Mouse (Mus musculus) hindbrain, embryonic 10.5 days (tissue): ENCODE results near the gene Gm2016. TPM values are rescaled to one million over a fixed set of nuclear protein-coding genes. Genes with fewer than 3 reads are reported as not detected.
"Not testable (repeated sequence)": the region's sequence is repeated elsewhere in the genome, so short reads cannot be mapped to it uniquely, and the experiment has no call there.

Experiments
- DNase-seq: peaks from one replicate; pipeline ENCODE4 v3.0.0-alpha.2; 2017; ENCODE audit warnings: low spot score
- H3K27ac ChIP-seq: fragments of 300-500 bp; sonication (generic); 2 replicates; pipeline ENCODE4 v1.5.1; 2016; ENCODE audit warnings: mild to moderate bottlenecking, moderate library complexity
- H3K27me3 ChIP-seq: fragments of 300-500 bp; sonication (generic); 2 replicates; pipeline ENCODE4 v1.6.1; 2016; ENCODE audit warnings: mild to moderate bottlenecking; ENCODE audit not compliant: poor library complexity, insufficient read depth, severe bottlenecking
- H3K36me3 ChIP-seq: fragments of 300-500 bp; sonication (generic); 2 replicates; pipeline ENCODE4 v1.6.1; 2016; ENCODE audit warnings: mild to moderate bottlenecking, moderate library complexity
- H3K4me1 ChIP-seq: fragments of 300-500 bp; sonication (generic); replicated peaks from 2 replicates; pipeline ENCODE4 v1.6.1; 2016; ENCODE audit warnings: mild to moderate bottlenecking
- H3K4me3 ChIP-seq: fragments of 300-500 bp; sonication (generic); 2 replicates; pipeline ENCODE4 v1.5.1; 2016; ENCODE audit warnings: mild to moderate bottlenecking, moderate library complexity
- H3K9me3 ChIP-seq: fragments of 300-500 bp; sonication (generic); 2 replicates; pipeline ENCODE4 v1.6.1; 2016; ENCODE audit warnings: mild to moderate bottlenecking, moderate library complexity
- WGBS: fragments of 180-500 bp; shearing (Covaris S2); methylation state at CpG from one replicate; pipeline ENCODE4 v1.1.7; 2016; 5-methylcytosine and 5-hydroxymethylcytosine counted together
- polyA plus RNA-seq: library from polyadenylated mRNA; unstranded; fragments of >200 nt; fragmentation: Nextera tagmentation; extraction: Ambion mirVana; gene quantifications from 2 replicates; pipeline ENCODE4 v1.2.1, GENCODE M21; 2016

The Gm2016 gene
- not detected in 2 replicates for polyA plus RNA-seq

DNA sequence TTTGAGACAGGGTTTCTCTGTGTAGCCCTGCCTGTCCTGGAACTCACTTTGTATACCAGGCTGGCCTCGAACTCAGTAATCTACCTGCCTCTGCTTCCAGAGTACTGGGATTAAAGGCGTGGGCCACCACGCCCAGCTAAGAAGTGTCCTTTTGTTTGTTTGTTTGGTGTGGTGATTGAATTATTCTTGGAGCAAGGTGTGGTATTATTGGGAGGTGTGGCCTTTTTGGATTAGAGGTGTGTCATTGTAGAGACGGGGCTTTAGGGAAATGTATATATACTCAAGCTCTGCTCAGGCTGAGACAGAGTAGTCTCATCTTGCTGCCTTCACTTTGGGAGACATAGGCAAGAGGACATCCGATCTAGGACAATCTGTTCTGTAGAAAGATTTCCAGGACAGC lies at the start of gene Gm2016:
TSS of gene Gm2016 (plus strand) at position 301 of the 400 bp plus-strand sequence.
- not testable (repeated sequence) for H3K4me3 ChIP-seq, H3K27ac ChIP-seq, DNase-seq, H3K9me3 ChIP-seq, H3K4me1 ChIP-seq, H3K36me3 ChIP-seq, H3K27me3 ChIP-seq
- WGBS: 86% methylated on average over 5 of the region's 5 CpGs

GRCm38 (mm10) chr12:87842239-87842638 lies 31.6 kb upstream of the Gm2016 start, which contains the start of gene Gm2001:
TSS of gene Gm2001 (minus strand) at chr12:87842339.
- not testable (repeated sequence) for H3K27ac ChIP-seq, DNase-seq, H3K4me1 ChIP-seq, H3K36me3 ChIP-seq, H3K9me3 ChIP-seq, H3K27me3 ChIP-seq, H3K4me3 ChIP-seq
- 92% methylated on average over 2 of the region's 2 CpGs for WGBS

GRCm38 (mm10) chr12:87850657-87851056 lies 23.2 kb upstream of the Gm2016 start:
- DNase-seq, H3K4me1 ChIP-seq, H3K36me3 ChIP-seq, H3K27ac ChIP-seq, H3K4me3 ChIP-seq, H3K27me3 ChIP-seq, H3K9me3 ChIP-seq: not testable (repeated sequence)
- WGBS: no CpG with 5 or more reads among the region's 2 CpGs

GRCm38 (mm10) chr12:87856067-87856466 lies 17.8 kb upstream of the Gm2016 start:
- H3K4me3 ChIP-seq, H3K36me3 ChIP-seq, H3K27ac ChIP-seq, H3K9me3 ChIP-seq, H3K4me1 ChIP-seq, DNase-seq, H3K27me3 ChIP-seq: not testable (repeated sequence)
- 85% methylated on average over 1 of the region's 1 CpGs for WGBS

GRCm38 (mm10) chr12:87861740-87862692 lies 11.9 kb upstream of the Gm2016 start:
- not testable (repeated sequence) for H3K27me3 ChIP-seq, H3K4me3 ChIP-seq, H3K27ac ChIP-seq, H3K4me1 ChIP-seq, H3K36me3 ChIP-seq
- WGBS: 86% methylated on average over 23 of the region's 23 CpGs
- peak; percentile 2 for DNase-seq
- H3K9me3 ChIP-seq: peaks cover 15% of the 10 kb centered on the region

- not testable (repeated sequence) for H3K4me3 ChIP-seq, H3K4me1 ChIP-seq, H3K27ac ChIP-seq, DNase-seq, H3K36me3 ChIP-seq, H3K27me3 ChIP-seq
- 93% methylated on average over 10 of the region's 11 CpGs for WGBS
- H3K9me3 ChIP-seq: peaks cover 15% of the 10 kb centered on the region
Measured at GRCm38 (mm10) chr12:87863638-87864037, 10.2 kb upstream of the Gm2016 start.

DNA sequence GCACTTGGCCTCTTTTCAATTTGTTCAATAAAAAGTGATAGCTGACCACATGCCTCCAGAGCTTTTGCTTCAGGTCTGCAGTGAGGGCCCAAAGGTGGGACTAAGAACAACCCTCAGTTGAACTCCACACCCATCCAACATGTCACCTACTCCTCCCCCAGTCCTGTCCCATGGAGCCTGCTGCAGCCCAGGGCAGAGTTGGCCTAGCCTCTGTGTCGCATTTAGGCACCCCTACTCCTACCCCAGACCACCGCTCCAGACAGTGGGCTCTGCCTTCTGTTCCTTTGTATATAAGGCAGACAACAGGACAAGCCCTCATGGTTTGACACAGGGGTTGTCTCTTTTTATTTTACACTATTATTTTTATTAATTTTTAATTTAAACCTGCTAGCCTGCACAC lies 9.8 kb upstream of the Gm2016 start:
- not testable (repeated sequence) for H3K27me3 ChIP-seq, DNase-seq
- 78% methylated on average over 2 of the region's 2 CpGs for WGBS

DNA sequence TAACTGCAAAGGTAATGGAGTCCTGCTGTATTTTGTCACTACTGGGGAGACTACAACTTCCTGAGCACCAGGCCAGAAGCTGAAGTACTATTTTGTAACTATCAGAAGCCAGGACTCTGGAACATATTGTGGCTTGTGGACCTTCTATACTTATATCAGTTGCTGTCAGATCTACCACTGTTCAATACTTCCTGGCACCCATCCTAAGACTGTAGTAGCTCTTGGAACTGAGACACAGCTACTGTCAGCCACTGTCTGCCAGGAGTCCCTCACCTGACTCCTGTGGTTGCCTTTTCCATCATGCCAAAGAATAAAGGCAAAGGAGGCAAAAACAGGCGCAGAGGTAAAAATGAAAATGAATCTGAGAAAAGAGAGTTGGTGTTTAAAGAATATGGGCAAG lies 21.2 kb downstream of the Gm2016 start, which contains the start of gene Gm2022:
TSS of gene Gm2022 (plus strand) at position 301 of the 400 bp plus-strand sequence.
- not testable (repeated sequence) for H3K27ac ChIP-seq, DNase-seq, H3K4me3 ChIP-seq, H3K27me3 ChIP-seq, H3K9me3 ChIP-seq, H3K36me3 ChIP-seq, H3K4me1 ChIP-seq
- 95% methylated on average over 1 of the region's 1 CpGs for WGBS

More for the DNA sequence above, 9.8 kb upstream of the Gm2016 start:
- H3K4me3 ChIP-seq, H3K27ac ChIP-seq, H3K36me3 ChIP-seq, H3K4me1 ChIP-seq: not testable (repeated sequence)
- H3K9me3 ChIP-seq: peaks cover 15% of the 10 kb centered on the region

GRCm38 (mm10) chr12:87919721-87920120 lies 45.8 kb downstream of the Gm2016 start, which contains the start of gene Gm2035:
TSS of gene Gm2035 (minus strand) at chr12:87919857.
- not testable (repeated sequence) for H3K36me3 ChIP-seq, H3K27ac ChIP-seq, H3K4me3 ChIP-seq, H3K27me3 ChIP-seq, H3K4me1 ChIP-seq, DNase-seq, H3K9me3 ChIP-seq
- WGBS: 81% methylated on average over 2 of the region's 2 CpGs

Other genes starting within 250 kb of the Gm2016 start
- not detected in 2 replicates for gene Gm16381, start 229.5 kb upstream of the Gm2016 start, polyA plus RNA-seq
- not detected in 2 replicates for gene Gm21319, start 98.3 kb upstream of the Gm2016 start, polyA plus RNA-seq
- not detected in 2 replicates for gene Gm21936, start 78.6 kb upstream of the Gm2016 start, polyA plus RNA-seq
- not detected in 2 replicates for gene BB287469, start 57.5 kb upstream of the Gm2016 start, polyA plus RNA-seq
- not detected in 2 replicates for gene Gm2001, start 31.7 kb upstream of the Gm2016 start, polyA plus RNA-seq
- gene Gm2022, start 21.3 kb downstream of the Gm2016 start, polyA plus RNA-seq: not detected in 2 replicates
- not detected in 2 replicates for gene Gm2035, start 45.8 kb downstream of the Gm2016 start, polyA plus RNA-seq
- not detected in 2 replicates for gene Gm2042, start 80.0 kb downstream of the Gm2016 start, polyA plus RNA-seq
- gene Gm2075, start 137.8 kb downstream of the Gm2016 start, polyA plus RNA-seq: not detected in 2 replicates
- not detected in 2 replicates for gene Gm6803, start 144.7 kb downstream of the Gm2016 start, polyA plus RNA-seq
- not detected in 2 replicates for gene Gm2056, start 152.9 kb downstream of the Gm2016 start, polyA plus RNA-seq
- gene Gm16368, start 209.6 kb downstream of the Gm2016 start, polyA plus RNA-seq: not detected in 2 replicates